Mouse (Mus musculus) neural tube, embryonic 13.5 days (tissue): ENCODE results near the gene Olfr781. TPM values are rescaled to one million over a fixed set of nuclear protein-coding genes. Genes with fewer than 3 reads are reported as not detected.
"Not testable (repeated sequence)": the region's sequence is repeated elsewhere in the genome, so short reads cannot be mapped to it uniquely, and the experiment has no call there.

Source experiments
- ATAC-seq: fragments of 200-750 bp; cut with Nextera tagmentation; 2 replicates; pipeline ENCODE4 v1.8.0; 2017; ENCODE audit warnings: low read depth, mild to moderate bottlenecking, moderate TSS enrichment, moderate library complexity
- H3K27ac ChIP-seq: fragments of 300-500 bp; sonication (generic); replicated peaks from 2 replicates; pipeline ENCODE4 v1.5.1; 2015; ENCODE audit warnings: moderate library complexity, mild to moderate bottlenecking, inconsistent platforms
- H3K27me3 ChIP-seq: fragments of 300-500 bp; sonication (generic); 2 replicates; pipeline ENCODE4 v1.6.1; 2015; ENCODE audit warnings: mild to moderate bottlenecking, inconsistent platforms
- H3K36me3 ChIP-seq: fragments of 300-500 bp; sonication (generic); 2 replicates; pipeline ENCODE4 v1.6.1; 2015; ENCODE audit warnings: mild to moderate bottlenecking, inconsistent platforms
- H3K4me1 ChIP-seq: fragments of 300-500 bp; sonication (generic); replicated peaks from 2 replicates; pipeline ENCODE4 v1.6.1; 2015; ENCODE audit warnings: inconsistent platforms
- H3K4me2 ChIP-seq: fragments of 300-500 bp; sonication (generic); 2 replicates; pipeline ENCODE4 v1.6.1; 2015; ENCODE audit warnings: inconsistent platforms, mild to moderate bottlenecking, moderate library complexity
- H3K4me3 ChIP-seq: fragments of 300-500 bp; sonication (generic); 2 replicates; pipeline ENCODE4 v1.5.1; 2015; ENCODE audit warnings: mild to moderate bottlenecking, inconsistent platforms
- H3K9ac ChIP-seq: fragments of 300-500 bp; sonication (generic); 2 replicates; pipeline ENCODE4 v1.6.1; 2015; ENCODE audit warnings: moderate library complexity, mild to moderate bottlenecking, inconsistent platforms
- H3K9me3 ChIP-seq: fragments of 300-500 bp; sonication (generic); 2 replicates; pipeline ENCODE4 v1.6.1; 2016; ENCODE audit warnings: inconsistent platforms
- WGBS: fragments of 180-500 bp; shearing (Covaris S2); methylation state at CpG from one replicate; pipeline ENCODE4 v1.1.7; 2015; 5-methylcytosine and 5-hydroxymethylcytosine counted together
- polyA plus RNA-seq: library from polyadenylated mRNA; unstranded; fragments of >200 nt; fragmentation: Nextera tagmentation; extraction: Ambion mirVana; gene quantifications from 2 replicates; pipeline ENCODE4 v1.2.1, GENCODE M21; 2015

The Olfr781 gene
- polyA plus RNA-seq, result not detected in 2 replicates

DNA sequence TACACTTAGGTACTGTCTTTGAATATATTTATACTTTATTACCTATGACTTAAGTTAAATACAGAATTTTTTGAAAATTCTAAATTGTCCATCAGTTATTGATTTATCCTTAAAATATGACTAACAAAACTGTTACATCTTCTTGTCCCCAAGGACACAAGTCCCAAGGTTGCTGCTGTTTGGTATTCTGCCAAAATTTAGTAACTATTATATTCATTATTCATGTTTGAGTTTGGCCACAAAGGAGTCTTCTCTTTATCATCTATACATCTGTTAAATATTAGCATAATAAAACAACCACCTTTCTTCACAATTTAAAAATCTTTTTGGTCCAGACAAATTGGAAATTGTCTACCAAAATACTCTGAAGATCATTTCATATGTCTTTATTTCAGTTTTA is at the start of gene Olfr781:
Gene Olfr781, plus strand, starts transcription at position 301 of the 400 bp plus-strand sequence.
- no peak within 1 kb of the TSS for H3K27ac ChIP-seq
- no peak for ATAC-seq
- H3K4me3 ChIP-seq, result no peak within 1 kb of the TSS
- H3K36me3 ChIP-seq, result no peaks in the 10 kb centered on the region
- H3K27me3 ChIP-seq, result no peaks in the 10 kb centered on the region
- peaks cover 5% of the 10 kb centered on the region; the same call in 1 of the 2 replicates for H3K9me3 ChIP-seq
- no peak within 1 kb of the TSS for H3K9ac ChIP-seq
- no peaks in the 10 kb centered on the region for H3K4me1 ChIP-seq
- no peak within 1 kb of the TSS for H3K4me2 ChIP-seq

DNA sequence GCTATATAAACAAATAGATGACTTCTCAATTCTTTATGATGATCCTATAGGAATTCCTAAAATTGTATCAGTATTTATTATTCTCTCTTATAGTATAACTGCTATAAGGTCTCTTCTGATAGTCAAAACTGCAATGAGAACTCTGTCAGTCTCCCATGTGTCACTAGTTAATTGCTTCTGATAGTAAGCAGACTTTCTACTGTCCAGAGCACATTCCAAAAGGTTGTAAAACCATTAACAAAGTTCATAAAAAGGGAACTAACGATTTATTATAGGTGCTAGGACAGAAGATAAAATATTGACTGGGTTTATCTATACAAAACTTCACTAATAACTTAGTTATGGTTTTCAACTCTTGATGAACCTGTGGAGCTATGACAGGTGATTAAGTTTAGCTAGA is 15.7 kb upstream of the Olfr781 start:
- H3K4me2 ChIP-seq, H3K27me3 ChIP-seq, H3K36me3 ChIP-seq: not testable (repeated sequence)

DNA sequence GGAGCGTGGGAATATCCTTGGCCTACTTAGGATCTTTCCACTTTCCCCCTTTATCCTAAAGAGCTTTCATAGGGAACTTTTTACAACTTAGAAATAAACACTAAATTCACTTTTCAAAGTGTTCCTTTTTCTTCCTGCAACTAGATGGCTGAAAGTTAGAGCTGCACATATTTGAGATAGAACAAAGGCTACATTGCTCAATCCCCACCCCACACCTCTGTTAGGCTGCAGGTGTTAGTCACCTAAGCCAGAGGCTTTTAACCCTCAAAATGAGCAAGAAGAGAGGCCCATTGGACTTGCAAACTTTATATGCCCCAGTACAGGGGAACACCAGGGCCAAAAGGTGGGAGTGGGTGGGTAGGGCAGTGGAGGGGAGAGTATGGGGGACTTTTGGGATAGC is 15.1 kb upstream of the Olfr781 start:
- WGBS, result no CpG with 5 or more reads among the region's 1 CpGs
- ATAC-seq, H3K27me3 ChIP-seq, H3K4me2 ChIP-seq, H3K9ac ChIP-seq, H3K9me3 ChIP-seq, H3K27ac ChIP-seq, H3K4me3 ChIP-seq, H3K36me3 ChIP-seq, H3K4me1 ChIP-seq: not testable (repeated sequence)

More for the DNA sequence above, 15.7 kb upstream of the Olfr781 start:
- H3K4me1 ChIP-seq, ATAC-seq, H3K27ac ChIP-seq, H3K9me3 ChIP-seq, H3K9ac ChIP-seq, H3K4me3 ChIP-seq: not testable (repeated sequence)
- WGBS, result 69% methylated on average over 1 of the region's 1 CpGs

DNA sequence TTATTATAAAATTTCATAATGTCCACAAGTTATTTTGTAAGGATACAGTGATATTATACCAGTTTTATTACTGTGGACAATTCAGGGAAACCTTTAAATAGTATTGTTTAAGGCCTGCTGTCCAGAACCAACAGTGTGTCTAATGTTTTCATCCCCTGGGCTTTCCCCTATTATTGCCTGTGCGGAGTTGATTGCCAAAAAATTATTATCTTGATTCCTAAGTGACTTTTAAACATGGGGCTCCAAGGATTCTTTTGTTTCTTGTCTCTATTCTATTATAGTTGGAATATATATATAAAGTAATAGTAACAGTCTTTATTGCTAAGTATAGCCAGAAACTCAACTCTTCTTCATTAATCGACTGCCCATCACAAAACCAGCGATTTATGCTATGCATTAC is 10.8 kb upstream of the Olfr781 start, which contains the start of gene Olfr780:
Gene Olfr780, plus strand, starts transcription at position 301 of the 400 bp plus-strand sequence.
- 80% methylated on average over 3 of the region's 3 CpGs for WGBS
- Histone ChIP-seq H3K27ac (no peak within 1 kb of the TSS), H3K36me3 (no peaks in the 10 kb centered on the region), H3K4me2 (no peak within 1 kb of the TSS), H3K4me3 (no peak within 1 kb of the TSS), H3K27me3 (no peaks in the 10 kb centered on the region), H3K9ac (no peak within 1 kb of the TSS), H3K4me1 (no peaks in the 10 kb centered on the region), H3K9me3 (no peaks in the 10 kb centered on the region)
- ATAC-seq, result no peak

DNA sequence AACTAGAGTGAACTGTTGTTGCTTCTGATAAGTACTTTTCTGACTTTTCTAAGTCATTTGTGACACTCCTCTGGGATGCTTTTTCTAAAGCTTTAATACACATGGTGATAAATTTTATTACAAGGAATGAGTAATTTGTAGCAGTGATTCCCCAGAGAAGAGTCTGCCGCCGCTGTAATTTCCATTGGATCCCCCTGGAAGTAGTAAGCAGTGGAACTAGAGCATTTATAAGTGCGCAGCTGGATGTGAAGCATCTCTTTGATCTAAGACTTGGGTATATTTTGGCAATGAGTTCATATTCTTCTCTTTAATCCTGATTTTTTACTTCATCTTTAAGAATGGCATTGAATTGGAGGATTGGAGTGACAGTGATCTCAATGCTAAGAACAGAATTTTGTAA is 19.9 kb downstream of the Olfr781 start, which contains the start of gene Olfr782:
Gene Olfr782, plus strand, starts transcription at position 301 of the 400 bp plus-strand sequence.
- no peaks in the 10 kb centered on the region for H3K27me3 ChIP-seq
- H3K36me3 ChIP-seq, result no peaks in the 10 kb centered on the region
- H3K4me1 ChIP-seq, result no peaks in the 10 kb centered on the region
- H3K4me2 ChIP-seq, result no peak within 1 kb of the TSS
- no peak within 1 kb of the TSS for H3K9ac ChIP-seq
- H3K27ac ChIP-seq, result no peak within 1 kb of the TSS
- WGBS, result 80% methylated on average over 3 of the region's 3 CpGs
- H3K9me3 ChIP-seq, result no peaks in the 10 kb centered on the region
- ATAC-seq, result no peak
- H3K4me3 ChIP-seq, result no peak within 1 kb of the TSS

DNA sequence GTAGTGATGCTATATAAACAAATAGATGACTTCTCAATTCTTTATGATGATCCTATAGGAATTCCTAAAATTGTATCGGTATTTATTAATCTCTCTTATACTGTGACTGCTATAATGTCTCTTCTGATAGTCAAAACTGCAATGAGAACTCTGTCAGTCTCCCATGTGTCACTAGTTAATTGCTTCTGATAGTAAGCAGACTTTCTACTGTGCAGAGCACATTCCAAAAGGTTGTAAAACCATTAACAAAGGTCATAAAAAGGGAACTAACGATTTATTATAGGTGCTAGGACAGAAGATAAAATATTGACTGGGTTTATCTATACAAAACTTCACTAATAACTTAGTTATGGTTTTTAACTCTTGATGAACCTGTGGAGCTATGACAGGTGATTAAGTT is 23.8 kb downstream of the Olfr781 start:
- not testable (repeated sequence) for H3K4me3 ChIP-seq, H3K9ac ChIP-seq, ATAC-seq, H3K27me3 ChIP-seq, H3K4me1 ChIP-seq, H3K27ac ChIP-seq, H3K9me3 ChIP-seq, H3K4me2 ChIP-seq, H3K36me3 ChIP-seq
- WGBS, result 69% methylated on average over 2 of the region's 2 CpGs

DNA sequence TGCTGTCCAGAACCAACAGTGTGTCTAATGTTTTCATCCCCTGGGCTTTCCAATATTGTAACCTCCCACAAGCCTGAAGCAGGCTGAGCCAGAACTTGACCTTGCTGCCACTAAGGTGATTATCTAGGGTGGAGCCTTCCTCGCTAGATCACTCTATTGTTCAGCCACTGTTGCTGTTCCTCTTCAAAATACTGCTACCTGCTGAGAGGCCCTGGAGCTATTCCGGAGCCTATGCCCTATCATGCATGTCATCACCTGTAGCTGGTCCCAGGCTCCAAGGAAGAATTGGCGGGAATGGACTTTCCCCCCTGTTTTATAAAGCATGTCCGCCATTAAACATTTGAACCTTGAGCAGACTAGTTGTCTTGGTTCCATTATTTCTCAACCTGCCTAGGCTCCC is 27.8 kb downstream of the Olfr781 start:
- not testable (repeated sequence) for H3K4me2 ChIP-seq, H3K9me3 ChIP-seq, H3K4me1 ChIP-seq, H3K4me3 ChIP-seq, H3K27ac ChIP-seq, H3K27me3 ChIP-seq, H3K36me3 ChIP-seq, ATAC-seq, H3K9ac ChIP-seq
- 85% methylated on average over 4 of the region's 4 CpGs for WGBS

DNA sequence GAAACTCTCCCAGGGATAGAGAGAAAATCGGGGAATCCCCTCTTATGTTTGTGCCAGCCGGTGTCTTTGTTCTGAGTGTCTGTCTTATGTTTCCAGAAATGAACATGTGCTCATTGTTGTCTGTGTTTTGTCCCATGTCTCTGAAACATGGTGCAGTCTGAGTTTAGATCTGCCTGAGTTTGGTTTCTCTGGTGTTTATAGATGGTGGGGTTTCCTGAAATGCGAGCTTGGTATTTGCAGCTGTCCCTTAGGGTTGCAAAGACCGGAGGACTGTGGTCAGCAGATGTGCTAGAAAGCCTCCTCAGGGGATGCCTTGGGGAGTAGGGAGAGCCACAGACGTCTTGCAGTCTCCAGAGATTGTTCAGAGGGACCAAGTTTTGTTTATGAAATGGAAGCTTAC is 28.7 kb downstream of the Olfr781 start:
- no peak for ATAC-seq

DNA sequence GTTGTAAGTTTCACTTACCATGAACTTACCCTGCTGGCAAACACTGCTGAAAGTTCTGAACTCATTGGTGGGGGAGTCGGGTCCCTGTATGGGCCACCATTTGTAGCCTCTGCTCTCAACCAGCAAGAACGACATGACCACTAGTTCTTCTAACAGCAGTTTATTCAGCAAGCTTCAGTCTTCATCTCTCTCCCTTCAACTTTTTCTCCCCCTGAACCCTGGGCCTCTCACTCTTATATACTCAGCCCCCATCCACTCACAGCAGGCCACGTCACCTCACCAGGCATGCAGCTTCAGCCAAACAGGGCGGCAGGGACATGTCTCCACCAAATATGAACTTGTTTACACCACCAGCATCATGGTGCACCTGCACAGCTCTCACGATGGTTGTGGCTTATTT is 45.4 kb downstream of the Olfr781 start:
- not testable (repeated sequence) for H3K4me1 ChIP-seq, H3K27me3 ChIP-seq, H3K36me3 ChIP-seq, ATAC-seq, H3K9ac ChIP-seq, H3K9me3 ChIP-seq, H3K27ac ChIP-seq, H3K4me2 ChIP-seq, H3K4me3 ChIP-seq
- WGBS, result 90% methylated on average over 5 of the region's 5 CpGs

More for the DNA sequence above, 28.7 kb downstream of the Olfr781 start:
- no peaks in the 10 kb centered on the region for H3K9me3 ChIP-seq
- no peak overlapping the region for H3K27ac ChIP-seq
- H3K9ac ChIP-seq, result no peak overlapping the region
- no peak overlapping the region for H3K4me2 ChIP-seq
- no peaks in the 10 kb centered on the region for H3K27me3 ChIP-seq
- H3K4me3 ChIP-seq, result no peak overlapping the region
- no peaks in the 10 kb centered on the region for H3K36me3 ChIP-seq
- 81% methylated on average over 5 of the region's 5 CpGs for WGBS
- H3K4me1 ChIP-seq, result no peaks in the 10 kb centered on the region

Other genes starting within 250 kb of the Olfr781 start
- not detected in 2 replicates for gene Olfr767, start 245.9 kb upstream of the Olfr781 start, polyA plus RNA-seq
- not detected in 2 replicates for gene Olfr768, start 229.5 kb upstream of the Olfr781 start, polyA plus RNA-seq
- not detected in 2 replicates for gene Olfr769, start 211.0 kb upstream of the Olfr781 start, polyA plus RNA-seq
- gene Olfr770, start 189.9 kb upstream of the Olfr781 start, polyA plus RNA-seq, result not detected in 2 replicates
- gene Olfr771, start 164.1 kb upstream of the Olfr781 start, polyA plus RNA-seq, result not detected in 2 replicates
- gene Olfr772, start 150.9 kb upstream of the Olfr781 start, polyA plus RNA-seq, result not detected in 2 replicates
- not detected in 2 replicates for gene Olfr773, start 141.4 kb upstream of the Olfr781 start, polyA plus RNA-seq
- not detected in 2 replicates for gene Olfr774, start 92.7 kb upstream of the Olfr781 start, polyA plus RNA-seq
- not detected in 2 replicates for gene Olfr775, start 80.4 kb upstream of the Olfr781 start, polyA plus RNA-seq
- gene Olfr776, start 69.7 kb upstream of the Olfr781 start, polyA plus RNA-seq, result not detected in 2 replicates
- not detected in 2 replicates for gene Olfr777, start 57.4 kb upstream of the Olfr781 start, polyA plus RNA-seq
- not detected in 2 replicates for gene Olfr780, start 10.7 kb upstream of the Olfr781 start, polyA plus RNA-seq
- gene Olfr782, start 20.0 kb downstream of the Olfr781 start, polyA plus RNA-seq, result not detected in 2 replicates
- gene Olfr784, start 55.2 kb downstream of the Olfr781 start, polyA plus RNA-seq, result 0.08 TPM in 1 of 2 replicates, not detected in the other
- gene Olfr785, start 76.6 kb downstream of the Olfr781 start, polyA plus RNA-seq, result not detected in 2 replicates
- not detected in 2 replicates for gene Olfr786, start 98.5 kb downstream of the Olfr781 start, polyA plus RNA-seq
- 0.14 TPM in 1 of 2 replicates, not detected in the other for gene Olfr787, start 133.0 kb downstream of the Olfr781 start, polyA plus RNA-seq
- gene Olfr788, start 142.1 kb downstream of the Olfr781 start, polyA plus RNA-seq, result not detected in 2 replicates
- not detected in 2 replicates for gene Olfr789, start 155.9 kb downstream of the Olfr781 start, polyA plus RNA-seq
- not detected in 2 replicates for gene Olfr790, start 169.6 kb downstream of the Olfr781 start, polyA plus RNA-seq
- not detected in 2 replicates for gene Olfr791, start 192.9 kb downstream of the Olfr781 start, polyA plus RNA-seq
- gene Olfr792, start 210.3 kb downstream of the Olfr781 start, polyA plus RNA-seq, result not detected in 2 replicates
- not detected in 2 replicates for gene Olfr794, start 238.8 kb downstream of the Olfr781 start, polyA plus RNA-seq